Mouse (Mus musculus) neutrophil, adult 5-6 weeks (primary cell): ENCODE results near the gene Nkap. TPM values are rescaled to one million over a fixed set of nuclear protein-coding genes. Genes with fewer than 3 reads are reported as not detected.
"Not testable (repeated sequence)": the region's sequence is repeated elsewhere in the genome, so short reads cannot be mapped to it uniquely, and the experiment has no call there.

ENCODE experiments used
- ATAC-seq: fragments of 151-379, 151-347 bp; 2 replicates; pipeline ENCODE4 v1.8.0; 2017; ENCODE audit warnings: mild to moderate bottlenecking, moderate TSS enrichment; ENCODE audit not compliant: insufficient number of reproducible peaks, poor library complexity, low FRiP score, severe bottlenecking; ENCODE audit errors: extremely low read depth
- total RNA-seq: library from RNA; stranded (forward); fragments of 200-1000 nt; gene quantifications from 2 replicates; pipeline ENCODE4 v1.2.3, GENCODE M21; 2017

Gene Nkap
- 26.3 and 28.1 TPM in 2 replicates for total RNA-seq

- peak; percentile 97 for ATAC-seq
Measured at GRCm38 (mm10) chrX:37126671-37127358, at the start of gene Nkap. Gene Nkap (plus strand): TSS chrX:37126795.

DNA sequence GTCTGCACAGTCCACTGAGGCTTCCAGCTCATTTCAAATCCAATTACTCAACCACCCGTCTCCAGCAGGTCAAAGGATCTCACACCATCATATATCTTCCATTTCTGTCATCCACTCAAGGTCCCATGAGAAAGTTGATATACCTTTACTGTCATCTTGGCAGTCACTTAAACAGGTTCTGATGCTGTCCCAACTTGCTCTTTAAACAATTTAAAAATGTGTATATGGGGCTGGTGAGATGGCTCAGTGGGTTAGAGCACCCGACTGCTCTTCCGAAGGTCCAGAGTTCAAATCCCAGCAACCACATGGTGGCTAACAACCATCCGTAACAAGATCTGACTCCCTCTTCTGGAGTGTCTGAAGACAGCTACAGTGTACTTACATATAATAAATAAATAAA lies 46.2 kb upstream of the Nkap start:
- ATAC-seq = not testable (repeated sequence)

- ATAC-seq = no peak
Measured at GRCm38 (mm10) chrX:37081194-37081593, 45.4 kb upstream of the Nkap start.

DNA sequence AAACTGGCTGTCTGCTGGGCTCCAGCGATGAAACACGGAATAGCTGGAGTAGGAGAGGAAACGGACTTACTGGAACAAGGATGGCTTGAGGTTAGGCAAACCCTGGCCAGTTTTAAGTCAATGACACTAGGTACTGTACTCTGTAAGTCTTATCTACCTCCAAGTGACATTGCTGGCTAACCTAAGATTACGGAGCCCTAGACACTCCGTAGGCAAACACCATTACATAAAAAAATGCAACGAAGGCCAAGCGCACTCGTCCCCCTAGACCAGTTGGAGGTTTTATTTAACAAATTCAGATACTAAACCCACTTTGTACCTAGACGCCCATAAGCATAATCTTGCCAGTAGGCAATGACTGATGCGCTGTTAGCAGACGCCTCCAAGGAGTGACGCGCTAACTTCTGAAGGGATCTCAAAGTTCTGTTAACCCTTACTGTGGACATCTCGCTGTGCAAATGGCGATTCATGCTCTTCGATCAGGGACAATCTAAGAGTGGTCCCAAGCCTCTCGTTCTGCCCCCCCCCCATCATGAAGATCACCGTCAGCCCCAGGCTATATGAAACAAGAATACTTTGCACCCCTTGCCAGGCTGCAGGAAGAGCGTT lies 42.2 kb upstream of the Nkap start:
- ATAC-seq = no peak

- ATAC-seq = peak; percentile 91
Measured at GRCm38 (mm10) chrX:37084927-37085660, 41.5 kb upstream of the Nkap start, which contains the start of gene Rpl39. Gene Rpl39 (minus strand): TSS chrX:37085402.

- no peak for ATAC-seq
Measured at GRCm38 (mm10) chrX:37085665-37086064, 40.9 kb upstream of the Nkap start.

DNA sequence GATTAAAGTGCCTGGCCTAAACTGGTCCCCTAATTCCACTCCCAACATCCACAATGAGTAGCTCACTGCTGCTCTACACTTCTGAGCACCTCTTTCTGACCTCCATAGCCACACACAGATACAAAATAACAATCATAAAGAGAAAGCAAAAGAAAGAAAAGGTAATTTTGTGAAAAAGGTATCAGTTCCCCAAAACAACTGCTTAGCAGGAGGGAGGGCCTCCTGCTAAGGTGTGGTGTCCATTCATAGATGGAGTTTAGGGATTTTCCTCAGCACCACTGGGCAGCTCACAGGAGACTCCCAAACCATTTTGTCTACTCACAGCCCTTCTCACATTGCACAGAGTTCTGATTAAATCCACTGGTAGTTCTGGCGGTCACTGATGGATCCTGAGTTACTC lies 37.8 kb upstream of the Nkap start:
- ATAC-seq = no peak

GRCm38 (mm10) chrX:37091457-37091856 lies 35.1 kb upstream of the Nkap start:
- ATAC-seq = no peak

- no peak for ATAC-seq
Measured at GRCm38 (mm10) chrX:37095106-37095768, 31.4 kb upstream of the Nkap start.

GRCm38 (mm10) chrX:37098681-37099080 lies 27.9 kb upstream of the Nkap start:
- no peak for ATAC-seq

GRCm38 (mm10) chrX:37103826-37104225 lies 22.8 kb upstream of the Nkap start:
- no peak for ATAC-seq

DNA sequence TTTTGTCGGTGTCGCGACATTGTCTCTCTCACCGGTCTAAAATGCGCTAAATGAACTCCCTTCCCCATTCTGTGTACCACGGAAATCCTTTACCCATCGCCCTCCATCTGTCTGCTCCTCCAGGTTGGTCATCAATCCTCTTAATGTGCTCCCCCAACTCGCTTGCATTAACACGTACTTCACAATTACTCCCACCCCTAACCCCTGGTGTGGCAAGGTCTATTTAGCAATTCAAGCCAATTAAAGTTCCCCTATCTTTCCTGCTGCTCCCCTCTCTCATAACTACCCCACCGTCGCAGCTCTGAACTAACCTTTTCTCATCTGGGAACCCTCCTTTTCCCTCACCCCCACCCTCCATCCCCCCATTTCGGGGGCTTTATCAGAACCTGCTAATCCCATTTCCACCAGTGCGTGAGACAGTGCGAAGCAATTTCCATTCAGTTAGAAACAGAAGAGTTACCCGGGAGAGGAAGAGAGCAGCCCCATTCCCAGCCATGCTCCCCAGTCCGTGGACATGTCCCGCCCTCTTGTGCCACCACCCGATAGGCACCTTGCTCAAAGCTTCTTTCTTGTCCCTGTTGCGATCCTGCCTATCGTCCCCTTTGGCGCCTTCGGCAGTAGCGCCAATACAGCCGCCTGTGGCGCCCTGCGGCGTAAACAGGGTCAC lies 16.9 kb upstream of the Nkap start:
- peak; percentile 20 for ATAC-seq

GRCm38 (mm10) chrX:37110193-37110880 lies 16.3 kb upstream of the Nkap start, which contains the start of gene Upf3b:
Gene Upf3b (minus strand): TSS chrX:37110322.
- peak; percentile 98 for ATAC-seq

- ATAC-seq = no peak
Measured at GRCm38 (mm10) chrX:37110881-37111193, 15.8 kb upstream of the Nkap start.

GRCm38 (mm10) chrX:37117085-37117484 lies 9.5 kb upstream of the Nkap start:
- ATAC-seq = no peak

DNA sequence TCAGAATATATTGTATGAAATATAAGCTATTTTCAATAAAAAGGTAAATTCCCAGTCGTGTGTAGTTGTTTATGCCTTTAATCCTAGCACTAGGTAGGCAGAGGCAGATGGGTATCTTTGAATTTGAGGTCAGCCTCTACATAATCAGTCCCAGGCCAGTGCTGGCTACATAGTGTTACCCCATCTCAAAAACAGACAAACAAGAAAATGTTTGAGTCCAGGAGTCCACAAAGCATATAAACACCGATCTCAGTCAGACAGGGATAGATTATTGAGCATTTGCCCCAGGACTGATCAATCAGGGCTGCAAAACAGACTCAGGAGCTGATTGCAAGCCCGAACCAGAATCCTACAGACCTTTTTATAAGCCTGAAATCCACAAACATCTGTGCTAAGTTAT lies 7.0 kb upstream of the Nkap start:
- ATAC-seq = no peak

DNA sequence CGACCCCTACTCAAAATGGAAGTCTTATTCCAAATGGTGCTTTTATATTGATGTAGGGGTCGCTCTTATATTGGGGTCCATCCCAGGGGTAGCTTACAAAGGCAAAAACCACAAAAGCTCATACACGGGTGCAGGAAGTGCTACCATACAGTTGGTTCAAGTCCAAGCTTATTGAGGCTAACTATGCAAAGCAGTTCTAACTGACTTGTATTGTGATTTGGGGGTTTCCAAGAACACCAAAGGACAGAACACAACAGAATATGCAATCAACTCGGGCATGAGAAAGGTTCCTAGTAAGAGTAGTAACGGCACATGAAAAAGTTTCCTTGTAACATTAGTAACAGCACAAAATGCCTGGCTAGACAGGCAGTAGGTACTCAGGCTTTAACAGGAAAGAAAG lies 6.4 kb upstream of the Nkap start:
- peak; percentile 55; the same call in 1 of the 2 replicates for ATAC-seq

GRCm38 (mm10) chrX:37125511-37125910 lies 1.1 kb upstream of the Nkap start:
- no peak for ATAC-seq

- no peak for ATAC-seq
Measured at GRCm38 (mm10) chrX:37141732-37142131, 15.1 kb downstream of the Nkap start.
